ENCODE assay signal across 8 mouse cellular contexts in the genomic region with DNA sequence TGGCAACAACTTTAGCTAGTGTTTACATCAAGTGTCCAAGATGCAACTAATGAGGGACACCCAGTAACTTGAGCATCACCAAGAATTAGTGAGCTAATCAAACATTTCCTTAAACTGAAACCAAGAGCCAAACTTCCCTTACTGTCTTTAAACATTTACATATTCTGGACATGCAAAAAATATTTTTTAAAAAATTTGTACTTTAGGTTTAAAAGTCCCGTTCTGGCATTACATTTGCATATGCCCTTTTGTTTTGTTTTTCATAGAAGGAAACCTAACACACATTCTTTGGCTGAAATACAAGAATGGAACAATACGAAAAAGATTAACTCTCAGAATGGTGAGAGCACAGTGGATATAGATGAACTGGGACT. TPM values are rescaled to one million over a fixed set of nuclear protein-coding genes. Genes with fewer than 3 reads are reported as not detected.
A peak's percentile ranks its signal among the peaks of the same experiment; 100 is the strongest.
DNase-seq lines count a peak whose midpoint lies in the region; ATAC-seq and TF ChIP-seq lines count a peak whose summit lies in the region.

No protein-coding gene starts in this region.

- H3K4me3 ChIP-seq in heart, embryonic 14.5 days (ENCODE audit: control insufficient read depth in 1 of 2, insufficient read depth in 1 of 2, low read depth in 1 of 2, low read length in 2 of 2), result peak overlapping the region; percentile 97 to 100
- peak overlapping the region; percentile 79 for H3K4me3 ChIP-seq in ES-Bruce4 (ENCODE audit: low read depth, low read length)
- H3K4me3 ChIP-seq in forebrain, postnatal 0 days (ENCODE audit: low read depth, low read length), result peak overlapping the region; percentile 98
- peak overlapping the region; percentile 85 for H3K4me3 ChIP-seq in midbrain, embryonic 10.5 days

- no peaks in the 10 kb centered on the region for H3K9me3 ChIP-seq in heart, embryonic 14.5 days (ENCODE audit: control insufficient read depth, low read length)
- H3K9me3 ChIP-seq in ES-Bruce4 (replicated peaks; ENCODE audit: control insufficient read depth, insufficient read depth, low read length, poor library complexity, severe bottlenecking), result no peaks in the 10 kb centered on the region
- no peaks in the 10 kb centered on the region for H3K9me3 ChIP-seq in forebrain, postnatal 0 days (ENCODE audit: low read length)
- H3K9me3 ChIP-seq in midbrain, embryonic 10.5 days (replicated peaks), result no peaks in the 10 kb centered on the region

- peak overlapping the region; percentile 77 for H3K4me2 ChIP-seq in heart, embryonic 14.5 days (ENCODE audit: low read length)
- peak overlapping the region; percentile 76 for H3K4me2 ChIP-seq in forebrain, postnatal 0 days (ENCODE audit: low read depth)

- no peak for TF ChIP-seq CTCF in ES-Bruce4 (IDR thresholded peaks at IDR 0.05; ENCODE audit: low read depth, low read length)
- no peak for TF ChIP-seq CTCF in forebrain, postnatal 0 days (IDR thresholded peaks at IDR 0.05; ENCODE audit: low read depth)

- 3% methylated on average over 2 of the region's 2 CpGs for WGBS in heart, embryonic 14.5 days
- WGBS in forebrain, postnatal 0 days, result 0% methylated on average over 2 of the region's 2 CpGs
- WGBS in midbrain, embryonic 10.5 days, result 4% methylated on average over 2 of the region's 2 CpGs

- no peak for TF ChIP-seq POLR2A in ES-Bruce4 (IDR thresholded peaks at IDR 0.05; ENCODE audit: insufficient read depth, low read length)

- no peak for ATAC-seq in heart, embryonic 14.5 days (ENCODE audit: insufficient number of reproducible peaks, insufficient read depth, low FRiP score, low read depth)
- no peak for ATAC-seq in forebrain, postnatal 0 days

- peaks cover 31% of the 10 kb centered on the region for H3K36me3 ChIP-seq in heart, embryonic 14.5 days (ENCODE audit: control insufficient read depth, insufficient read depth, low read length)
- H3K36me3 ChIP-seq in ES-Bruce4 (ENCODE audit: control insufficient read depth, insufficient read depth, low read length, poor library complexity, severe bottlenecking), result peaks cover 32% of the 10 kb centered on the region
- H3K36me3 ChIP-seq in forebrain, postnatal 0 days (ENCODE audit: insufficient read depth), result peaks cover 10% of the 10 kb centered on the region; the same call in 1 of the 2 replicates
- H3K36me3 ChIP-seq in midbrain, embryonic 10.5 days, result peaks cover 31% of the 10 kb centered on the region

- peak overlapping the region in 1 of 2 experiments; percentile 100; a peak in 3 of 4 replicates for H3K27ac ChIP-seq in heart, embryonic 14.5 days (replicated peaks in 1 of 2; ENCODE audit: control insufficient read depth in 1 of 2, insufficient read depth in 1 of 2, low read depth in 2 of 2, low read length in 2 of 2)
- H3K27ac ChIP-seq in ES-Bruce4 (ENCODE audit: insufficient read depth, low read length), result peak overlapping the region; percentile 68
- no peak overlapping the region for H3K27ac ChIP-seq in forebrain, postnatal 0 days (ENCODE audit: low read depth, low read length)
- H3K27ac ChIP-seq in midbrain, embryonic 10.5 days (replicated peaks), result peak overlapping the region; percentile 99

- peaks cover 0 to 10% of the 10 kb centered on the region in 2 experiments; a peak in 3 of 4 replicates for H3K4me1 ChIP-seq in heart, embryonic 14.5 days (ENCODE audit: control insufficient read depth in 2 of 2, insufficient read depth in 2 of 2, low read length in 2 of 2)
- peaks cover 6% of the 10 kb centered on the region for H3K4me1 ChIP-seq in ES-Bruce4 (ENCODE audit: control insufficient read depth, insufficient read depth, low read length)
- H3K4me1 ChIP-seq in forebrain, postnatal 0 days (ENCODE audit: insufficient read depth), result peaks cover 19% of the 10 kb centered on the region
- peaks cover 29% of the 10 kb centered on the region for H3K4me1 ChIP-seq in midbrain, embryonic 10.5 days

- TF ChIP-seq EP300 in ES-Bruce4 (IDR thresholded peaks at IDR 0.05; ENCODE audit: insufficient read depth, low read depth, low read length), result no peak

- DNase-seq in heart, postnatal 10 days, result no peak
- DNase-seq in forebrain, postnatal 0 days, result no peak
- DNase-seq in midbrain, embryonic 10.5 days (ENCODE audit: low spot score), result no peak
- DNase-seq in retina, postnatal 1 day, result no peak
- DNase-seq in cerebellum, adult 9-10 months, result no peak
- DNase-seq in adrenal gland, adult 2 months, result no peak

- H3K27me3 ChIP-seq in heart, embryonic 14.5 days (ENCODE audit: control insufficient read depth, insufficient read depth, low read length), result no peaks in the 10 kb centered on the region
- no peaks in the 10 kb centered on the region for H3K27me3 ChIP-seq in ES-Bruce4 (ENCODE audit: control insufficient read depth, insufficient read depth, low read length, poor library complexity, severe bottlenecking)
- no peaks in the 10 kb centered on the region for H3K27me3 ChIP-seq in forebrain, postnatal 0 days (ENCODE audit: insufficient read depth, low read length)
- H3K27me3 ChIP-seq in midbrain, embryonic 10.5 days (ENCODE audit: low read depth, poor library complexity, severe bottlenecking), result no peaks in the 10 kb centered on the region

- intact Hi-C loops in heart, postnatal 10 days (cut with DNase I), result loop anchor here (5.0 kb wide), 1 partner anchor 249 kb away; a partner anchor contains a TSS

- peak overlapping the region; percentile 99 for H3K9ac ChIP-seq in heart, embryonic 14.5 days (ENCODE audit: low read length)
- H3K9ac ChIP-seq in ES-Bruce4 (ENCODE audit: low read depth, poor library complexity, severe bottlenecking), result peak overlapping the region; percentile 100
- H3K9ac ChIP-seq in forebrain, postnatal 0 days, result peak overlapping the region; percentile 99

RNA-seq across cellular contexts. Expression of a gene that starts 1.2 kb away (rescaled TPM):
- 30.1 and 31.1 TPM in 2 replicates for polyA plus RNA-seq in heart, embryonic 14.5 days (2014; fragmentation: Nextera tagmentation; extraction: Ambion mirVana)
- 10 to 100 TPM; 59.8 to 65.2 TPM for total RNA-seq in heart, postnatal 10 days (2021)
- 79.9 and 89.9 TPM in 2 replicates for polyA plus RNA-seq in ES-Bruce4 (2011; ENCODE audit: insufficient read depth, insufficient read length, low read depth, missing spikeins)
- total RNA-seq in forebrain, postnatal 0 days (2014; rRNA removed), result 63.9 and 77.4 TPM in 2 replicates
- polyA plus RNA-seq in forebrain, postnatal 0 days (2015; fragmentation: Nextera tagmentation; extraction: Ambion mirVana), result 18.0 and 22.7 TPM in 2 replicates
- 13.8 and 16.4 TPM in 2 replicates for polyA plus RNA-seq in midbrain, embryonic 10.5 days (2016; fragmentation: Nextera tagmentation; extraction: Ambion mirVana)
- 10 to 100 TPM; 71.4 to 82.8 TPM for total RNA-seq in adrenal gland, adult 2 months (2021)
- 40.0 and 45.1 TPM in 2 replicates for polyA plus RNA-seq in adrenal gland, adult 2 months (2012; rRNA removed)

RNA-seq across cellular contexts. Expression of a gene that starts 28.2 kb away (rescaled TPM):
- polyA plus RNA-seq in heart, embryonic 14.5 days (2014; fragmentation: Nextera tagmentation; extraction: Ambion mirVana), result 28.5 and 29.8 TPM in 2 replicates
- 10 to 100 TPM; 16.7 to 19.1 TPM for total RNA-seq in heart, postnatal 10 days (2021)
- polyA plus RNA-seq in ES-Bruce4 (2011; ENCODE audit: insufficient read depth, insufficient read length, low read depth, missing spikeins), result 36.3 and 38.7 TPM in 2 replicates
- total RNA-seq in forebrain, postnatal 0 days (2014; rRNA removed), result 7.6 and 8.8 TPM in 2 replicates
- polyA plus RNA-seq in forebrain, postnatal 0 days (2015; fragmentation: Nextera tagmentation; extraction: Ambion mirVana), result 7.2 and 9.7 TPM in 2 replicates
- polyA plus RNA-seq in midbrain, embryonic 10.5 days (2016; fragmentation: Nextera tagmentation; extraction: Ambion mirVana), result 25.7 and 29.7 TPM in 2 replicates
- 10 to 100 TPM; 33.0 to 35.2 TPM for total RNA-seq in adrenal gland, adult 2 months (2021)
- polyA plus RNA-seq in adrenal gland, adult 2 months (2012; rRNA removed), result 38.2 and 38.7 TPM in 2 replicates

RNA-seq across cellular contexts. Expression of a gene that starts 51.4 kb away (rescaled TPM):
- polyA plus RNA-seq in heart, embryonic 14.5 days (2014; fragmentation: Nextera tagmentation; extraction: Ambion mirVana), result 0.09 TPM in 1 of 2 replicates, not detected in the other
- total RNA-seq in heart, postnatal 10 days (2021), result not detected
- polyA plus RNA-seq in ES-Bruce4 (2011; ENCODE audit: insufficient read depth, insufficient read length, low read depth, missing spikeins), result not detected in 2 replicates
- total RNA-seq in forebrain, postnatal 0 days (2014; rRNA removed), result 0.08 TPM in 1 of 2 replicates, not detected in the other
- not detected in 2 replicates for polyA plus RNA-seq in forebrain, postnatal 0 days (2015; fragmentation: Nextera tagmentation; extraction: Ambion mirVana)
- polyA plus RNA-seq in midbrain, embryonic 10.5 days (2016; fragmentation: Nextera tagmentation; extraction: Ambion mirVana), result not detected in 2 replicates
- not detected for total RNA-seq in adrenal gland, adult 2 months (2021)
- polyA plus RNA-seq in adrenal gland, adult 2 months (2012; rRNA removed), result 0.06 TPM in 1 of 2 replicates, not detected in the other
